Mouse (Mus musculus) heart, embryonic 14.5 days (tissue): ENCODE data around the gene Itpr2. TPM values are rescaled to one million over a fixed set of nuclear protein-coding genes. Genes with fewer than 3 reads are reported as not detected.

Source experiments
- ATAC-seq: fragments of 200-750 bp; cut with Nextera tagmentation; 2 replicates; pipeline ENCODE4 v1.8.0; 2017; ENCODE audit warnings: low read depth, moderate TSS enrichment; ENCODE audit not compliant: insufficient number of reproducible peaks, insufficient read depth, low FRiP score
- H3K27ac ChIP-seq, 2 experiments: fragments of 200-500 bp in 1 of 2; fragments of 300-500 bp in 1 of 2; sonication (generic) in 1 of 2; replicated peaks in 1 of 2; 2 replicates each; pipeline ENCODE4 v1.5.1; 2012 to 2014; ENCODE audit warnings: low read depth in 2 of 2, low read length in 2 of 2, control low read depth in 1 of 2, mild to moderate bottlenecking in 1 of 2, mixed read lengths in 1 of 2; ENCODE audit not compliant: control insufficient read depth in 1 of 2, insufficient read depth in 1 of 2
- H3K27me3 ChIP-seq: fragments of 300-500 bp; sonication (generic); 2 replicates; pipeline ENCODE4 v1.6.1; 2014; ENCODE audit warnings: mild to moderate bottlenecking, low read length, control low read depth; ENCODE audit not compliant: control insufficient read depth, insufficient read depth
- H3K36me3 ChIP-seq: fragments of 300-500 bp; sonication (generic); 2 replicates; pipeline ENCODE4 v1.6.1; 2014; ENCODE audit warnings: mild to moderate bottlenecking, control low read depth, low read length, mixed read lengths; ENCODE audit not compliant: control insufficient read depth, insufficient read depth
- H3K4me1 ChIP-seq, 2 experiments: fragments of 200-500 bp in 1 of 2; fragments of 300-500 bp in 1 of 2; sonication (generic) in 1 of 2; 2 replicates each; pipeline ENCODE4 v1.6.1; 2012 to 2014; ENCODE audit warnings: low read length in 2 of 2, control low read depth in 1 of 2, mixed read lengths in 1 of 2; ENCODE audit not compliant: control insufficient read depth in 2 of 2, insufficient read depth in 2 of 2
- H3K4me2 ChIP-seq: fragments of 300-500 bp; sonication (generic); 2 replicates; pipeline ENCODE4 v1.6.1; 2014; ENCODE audit warnings: mild to moderate bottlenecking, low read length
- H3K4me3 ChIP-seq, 2 experiments: fragments of 200-500 bp in 1 of 2; fragments of 300-500 bp in 1 of 2; sonication (generic) in 1 of 2; 2 replicates each; pipeline ENCODE4 v1.5.1; 2012 to 2014; ENCODE audit warnings: low read length in 2 of 2, mild to moderate bottlenecking in 2 of 2, control low read depth in 1 of 2, low read depth in 1 of 2, moderate library complexity in 1 of 2; ENCODE audit not compliant: control insufficient read depth in 1 of 2, insufficient read depth in 1 of 2
- H3K9ac ChIP-seq: fragments of 300-500 bp; sonication (generic); 2 replicates; pipeline ENCODE4 v1.6.1; 2014; ENCODE audit warnings: mild to moderate bottlenecking, low read length
- H3K9me3 ChIP-seq: fragments of 300-500 bp; sonication (generic); 2 replicates; pipeline ENCODE4 v1.6.1; 2016; ENCODE audit warnings: low read length, control low read depth; ENCODE audit not compliant: control insufficient read depth
- WGBS: fragments of 180-500 bp; shearing (Covaris S2); extraction: QIAGEN DNeasy Blood & Tissue Kit; methylation state at CpG from one replicate; pipeline ENCODE4 v1.1.7; 2014; 5-methylcytosine and 5-hydroxymethylcytosine counted together
- polyA plus RNA-seq: library from polyadenylated mRNA; unstranded; fragments of >200 nt; fragmentation: Nextera tagmentation; extraction: Ambion mirVana; gene quantifications from 2 replicates; pipeline ENCODE4 v1.2.1, GENCODE M21; 2014

Itpr2 gene
- polyA plus RNA-seq, 1 experiment from 2014 or later = 43.4 TPM

DNA sequence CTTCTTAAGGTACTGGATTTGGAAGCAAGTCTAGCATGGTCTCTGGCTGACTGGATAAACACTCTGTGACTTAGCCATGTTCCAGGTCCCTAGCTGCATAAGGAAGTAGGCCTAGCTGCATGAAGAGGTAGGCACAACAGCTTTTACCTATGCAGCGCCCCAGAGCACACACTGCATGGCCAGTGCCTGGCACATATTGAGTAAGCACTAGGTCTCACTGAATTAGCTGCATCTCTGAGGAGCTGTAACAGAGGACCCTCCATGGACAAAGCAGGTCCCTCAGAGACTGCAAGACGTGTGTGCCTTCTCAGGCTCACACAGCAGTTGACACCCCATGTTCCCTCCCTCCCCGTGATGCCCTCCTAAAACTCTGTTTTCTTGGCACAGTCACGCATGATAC, 114.0 kb downstream of the Itpr2 start:
- Histone ChIP-seq H3K27me3 (no peaks in the 10 kb centered on the region), H3K36me3 (peaks cover 45% of the 10 kb centered on the region), H3K9ac (no peak overlapping the region), H3K9me3 (0 out of 2 replicates have a peak, but pooled peaks cover 3% of the 10 kb centered on the region), H3K4me2 (no peak overlapping the region), H3K27ac (no peak overlapping the region), H3K4me1 (peaks cover 4 to 7% of the 10 kb centered on the region in 2 experiments; a peak in 1 of 4 replicates), H3K4me3 (no peak overlapping the region)
- 84% methylated on average over 4 of the region's 4 CpGs for WGBS
- ATAC-seq = no peak

DNA sequence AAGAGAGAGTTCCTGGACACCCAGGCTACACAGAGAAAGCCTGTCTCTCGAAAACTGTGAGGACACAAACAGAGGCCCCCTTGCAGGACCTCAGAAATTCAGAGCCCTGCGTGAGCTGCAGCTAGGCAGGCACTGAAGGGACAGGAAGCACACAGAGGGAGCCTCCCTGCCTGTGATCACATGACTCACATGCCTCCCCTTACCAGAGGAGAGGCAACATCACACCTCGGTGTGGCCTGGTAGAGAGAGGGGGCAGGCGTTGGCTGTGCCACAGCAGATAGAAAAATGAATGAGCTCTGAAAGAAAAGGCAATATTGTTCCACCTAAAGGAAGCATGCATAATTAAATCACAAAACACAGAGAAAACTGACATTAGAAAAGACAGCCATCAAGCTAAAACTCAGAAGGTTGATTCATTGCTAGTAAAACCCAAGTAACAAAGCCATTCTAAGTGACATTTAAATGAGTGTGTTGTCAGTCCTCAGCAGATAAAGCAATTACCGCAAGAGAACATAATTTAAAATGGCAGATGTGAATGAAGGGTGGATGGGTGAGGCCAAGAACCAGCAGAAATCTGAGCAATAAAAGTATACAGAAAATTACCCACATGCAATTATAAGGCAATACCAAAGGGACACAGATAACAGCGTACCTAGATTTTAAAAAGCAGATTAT, 114.8 kb downstream of the Itpr2 start:
- Histone ChIP-seq H3K4me3 (no peak overlapping the region), H3K4me2 (no peak overlapping the region), H3K9me3 (no peaks in the 10 kb centered on the region), H3K9ac (no peak overlapping the region), H3K27me3 (no peaks in the 10 kb centered on the region), H3K36me3 (peaks cover 46% of the 10 kb centered on the region), H3K4me1 (peaks cover 4 to 7% of the 10 kb centered on the region in 2 experiments; a peak in 1 of 4 replicates), H3K27ac (no peak overlapping the region)
- ATAC-seq = no peak
- WGBS = 40% methylated on average over 6 of the region's 6 CpGs

DNA sequence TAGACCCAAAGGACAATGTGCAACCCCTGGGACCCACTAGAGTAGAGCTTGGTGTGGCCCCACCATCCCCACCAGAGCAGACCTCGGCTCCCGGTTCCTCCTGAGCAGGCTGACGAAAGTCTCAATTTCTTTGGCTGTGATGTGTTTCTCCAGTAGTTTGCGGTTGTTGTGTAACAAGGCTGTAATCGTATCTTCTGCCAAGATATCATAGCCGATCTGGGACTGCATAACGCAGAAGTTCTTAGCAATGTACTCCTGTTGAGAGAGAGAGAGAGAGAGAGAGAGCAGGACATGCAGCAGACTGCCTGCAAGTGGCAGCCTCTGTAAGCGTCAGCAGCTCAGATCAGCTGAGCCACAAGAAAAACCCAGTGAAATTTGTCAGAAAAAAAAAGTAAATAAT, 122.8 kb downstream of the Itpr2 start:
- Histone ChIP-seq H3K36me3 (peaks cover 60% of the 10 kb centered on the region), H3K27ac (no peak overlapping the region), H3K9me3 (no peaks in the 10 kb centered on the region), H3K4me1 (no peaks in the 10 kb centered on the region), H3K4me2 (no peak overlapping the region), H3K4me3 (no peak overlapping the region), H3K9ac (no peak overlapping the region), H3K27me3 (no peaks in the 10 kb centered on the region)
- 87% methylated on average over 8 of the region's 8 CpGs for WGBS
- ATAC-seq = no peak

DNA sequence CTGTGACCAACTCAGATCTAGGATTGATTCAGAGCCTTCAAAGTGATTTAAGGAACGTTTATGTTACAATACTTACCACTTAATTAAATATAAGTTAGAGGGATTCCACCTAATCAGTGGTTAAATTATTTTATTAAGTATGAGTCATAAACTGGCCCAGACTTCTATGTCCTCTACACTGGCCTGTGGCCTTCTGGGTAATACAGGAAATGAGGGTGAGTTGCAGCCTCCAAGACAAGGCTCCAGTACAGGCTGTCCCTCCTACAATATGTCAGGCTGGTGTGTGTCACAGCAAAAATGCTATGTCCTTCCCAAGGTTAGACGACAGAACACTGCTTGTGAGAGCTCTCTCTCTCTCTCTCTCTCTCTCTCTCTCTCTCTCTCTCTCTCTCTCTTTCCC, 130.5 kb downstream of the Itpr2 start:
- WGBS = 41% methylated on average over 2 of the region's 2 CpGs
- ATAC-seq = no peak; the same call in 1 of the 2 replicates
- Histone ChIP-seq H3K36me3 (peaks cover 75% of the 10 kb centered on the region), H3K27me3 (no peaks in the 10 kb centered on the region), H3K4me3 (no peak overlapping the region), H3K9me3 (no peaks in the 10 kb centered on the region), H3K4me2 (no peak overlapping the region), H3K27ac (no peak overlapping the region), H3K9ac (no peak overlapping the region), H3K4me1 (no peaks in the 10 kb centered on the region)

DNA sequence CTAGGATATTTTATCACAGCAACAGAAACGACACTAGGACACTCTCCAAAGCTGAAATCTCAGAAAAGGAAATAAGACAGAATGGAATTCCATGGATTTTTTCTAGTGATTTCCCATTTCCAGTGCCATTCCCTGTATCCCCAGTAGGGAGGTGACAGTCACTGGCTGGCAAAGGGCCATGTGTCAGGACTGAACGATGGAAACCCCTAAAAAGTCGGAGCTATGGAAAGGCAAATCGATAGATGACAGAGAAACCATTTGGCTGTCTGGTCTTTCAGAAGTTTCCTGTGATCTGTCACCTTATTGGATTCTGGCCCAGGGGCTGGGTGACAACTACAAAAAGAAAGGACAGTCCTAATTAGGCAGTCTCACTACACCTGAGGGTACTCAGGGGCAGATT, 135.8 kb downstream of the Itpr2 start:
- Histone ChIP-seq H3K27me3 (no peaks in the 10 kb centered on the region), H3K4me1 (peaks cover under 1 to 2% of the 10 kb centered on the region in 2 experiments; a peak in 1 of 4 replicates), H3K4me3 (no peak overlapping the region), H3K36me3 (peaks cover 63% of the 10 kb centered on the region), H3K4me2 (no peak overlapping the region), H3K9me3 (no peaks in the 10 kb centered on the region), H3K9ac (no peak overlapping the region), H3K27ac (no peak overlapping the region)
- ATAC-seq = no peak
- 70% methylated on average over 4 of the region's 4 CpGs for WGBS

DNA sequence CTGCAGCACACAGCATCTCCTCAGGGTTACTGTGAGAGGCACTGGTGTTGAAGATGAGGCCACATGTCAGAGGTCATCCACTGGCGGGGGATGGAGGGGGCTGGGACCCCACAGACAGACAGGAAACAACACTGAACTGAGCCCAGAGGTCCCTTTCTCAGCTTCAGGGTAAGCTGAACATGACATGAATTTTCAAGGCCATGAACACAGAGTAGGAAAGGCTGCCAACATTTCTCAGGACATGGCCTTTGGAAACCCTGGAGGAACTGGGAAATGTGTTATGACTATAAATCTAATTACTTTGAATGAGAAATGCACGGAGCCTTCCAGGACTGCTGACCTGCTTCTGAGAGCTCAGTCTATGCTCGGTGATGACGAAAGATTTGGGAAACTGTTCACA, 144.1 kb downstream of the Itpr2 start:
- peaks cover 52% of the 10 kb centered on the region for H3K36me3 ChIP-seq
- no peak for ATAC-seq
- H3K27ac ChIP-seq = no peak overlapping the region

DNA sequence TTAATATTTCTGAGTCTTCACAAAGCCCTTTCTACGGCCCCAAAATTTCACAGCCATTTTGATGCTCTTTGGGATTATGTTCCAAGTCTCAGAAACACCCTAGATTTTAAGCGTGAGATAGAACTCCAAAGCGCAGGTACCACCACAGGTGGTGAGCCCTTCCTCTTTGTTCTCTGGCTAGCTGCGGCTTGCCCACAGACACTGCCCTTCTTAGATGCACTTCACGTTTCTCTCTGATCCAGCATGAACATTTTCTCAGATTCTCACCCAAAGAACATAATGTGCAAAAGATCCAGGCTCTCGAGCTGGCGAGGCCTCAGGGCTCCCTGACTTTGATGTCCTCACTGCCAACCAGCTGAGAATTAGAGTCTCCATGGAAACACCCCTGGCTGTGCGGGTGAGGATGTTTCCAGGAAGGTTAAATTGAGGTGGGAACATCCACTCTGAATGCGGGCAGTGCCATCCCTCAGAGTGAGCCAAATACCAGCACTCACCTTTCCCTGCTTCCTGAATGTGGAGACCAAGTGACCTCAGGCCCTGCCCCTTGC, 149.7 kb downstream of the Itpr2 start:
- Histone ChIP-seq H3K9ac (no peak overlapping the region), H3K4me1 (no peaks in the 10 kb centered on the region), H3K36me3 (peaks cover 53% of the 10 kb centered on the region), H3K4me2 (no peak overlapping the region), H3K27ac (no peak overlapping the region), H3K4me3 (no peak overlapping the region), H3K9me3 (no peaks in the 10 kb centered on the region), H3K27me3 (no peaks in the 10 kb centered on the region)
- ATAC-seq = no peak
- 74% methylated on average over 9 of the region's 9 CpGs for WGBS

More for the DNA sequence above, 144.1 kb downstream of the Itpr2 start:
- Histone ChIP-seq H3K27me3 (no peaks in the 10 kb centered on the region), H3K9ac (no peak overlapping the region), H3K4me1 (peaks cover 2 to 8% of the 10 kb centered on the region in 2 experiments; a peak in 1 of 4 replicates), H3K9me3 (no peaks in the 10 kb centered on the region), H3K4me2 (no peak overlapping the region), H3K4me3 (no peak overlapping the region)
- 74% methylated on average over 4 of the region's 4 CpGs for WGBS
